Mouse (Mus musculus) lung, embryonic 14.5 days (tissue): ENCODE measurements around the gene Gm49361. TPM values are rescaled to one million over a fixed set of nuclear protein-coding genes. Genes with fewer than 3 reads are reported as not detected.

Source experiments
- ATAC-seq: fragments of 200-750 bp; cut with Nextera tagmentation; 2 replicates; pipeline ENCODE4 v1.8.0; 2017; ENCODE audit warnings: mild to moderate bottlenecking, moderate TSS enrichment, moderate library complexity; ENCODE audit not compliant: insufficient read depth
- DNase-seq: peaks from one replicate; pipeline ENCODE4 v3.0.0-alpha.2; 2015
- H3K27ac ChIP-seq: fragments of 300-500 bp; sonication (generic); 2 replicates; pipeline ENCODE4 v1.5.1; 2014; ENCODE audit warnings: low read depth, mild to moderate bottlenecking, moderate library complexity
- H3K27me3 ChIP-seq: fragments of 300-500 bp; sonication (generic); 2 replicates; pipeline ENCODE4 v1.6.1; 2014; ENCODE audit warnings: low read length, control low read depth; ENCODE audit not compliant: insufficient read depth
- H3K36me3 ChIP-seq: fragments of 300-500 bp; sonication (generic); 2 replicates; pipeline ENCODE4 v1.6.1; 2014; ENCODE audit warnings: control low read depth; ENCODE audit not compliant: insufficient read depth
- H3K4me1 ChIP-seq: fragments of 300-500 bp; sonication (generic); 2 replicates; pipeline ENCODE4 v1.6.1; 2014; ENCODE audit warnings: antibody characterized with exemption, control low read depth; ENCODE audit not compliant: insufficient read depth
- H3K4me2 ChIP-seq: fragments of 300-500 bp; sonication (generic); 2 replicates; pipeline ENCODE4 v1.6.1; 2014; ENCODE audit warnings: mild to moderate bottlenecking
- H3K4me3 ChIP-seq: fragments of 300-500 bp; sonication (generic); 2 replicates; pipeline ENCODE4 v1.5.1; 2014; ENCODE audit warnings: low read depth, low read length
- H3K9ac ChIP-seq: fragments of 300-500 bp; sonication (generic); 2 replicates; pipeline ENCODE4 v1.6.1; 2014
- H3K9me3 ChIP-seq: fragments of 300-500 bp; sonication (generic); 2 replicates; pipeline ENCODE4 v1.6.1; 2016; ENCODE audit warnings: low read depth, low read length, control low read depth
- CTCF ChIP-seq: IDR thresholded peaks from 2 replicates; pipeline ENCODE4 v1.5.1; 2016; ENCODE audit warnings: antibody characterized with exemption, low read depth
- WGBS: fragments of 180-500 bp; shearing (Covaris S2); extraction: QIAGEN DNeasy Blood & Tissue Kit; methylation state at CpG from one replicate; pipeline ENCODE4 v1.1.7; 2014; 5-methylcytosine and 5-hydroxymethylcytosine counted together
- polyA plus RNA-seq: library from polyadenylated mRNA; unstranded; fragments of >200 nt; fragmentation: Nextera tagmentation; extraction: Ambion mirVana; gene quantifications from 2 replicates; pipeline ENCODE4 v1.2.1, GENCODE M21; 2014

Gm49361 gene
- polyA plus RNA-seq, 1 experiment from 2014 or later, result not detected

GRCm38 (mm10) chr14:57729975-57730499 is 15.9 kb downstream of the Gm49361 start:
- H3K27me3 ChIP-seq, result no peaks in the 10 kb centered on the region
- WGBS, result 43% methylated on average over 5 of the region's 5 CpGs
- peak; percentile 69 for DNase-seq
- H3K9ac ChIP-seq, result no peak overlapping the region
- peaks cover 31% of the 10 kb centered on the region for H3K4me1 ChIP-seq
- ATAC-seq, result peak; percentile 69
- no peak overlapping the region for H3K4me3 ChIP-seq
- H3K9me3 ChIP-seq, result no peaks in the 10 kb centered on the region
- TF ChIP-seq CTCF, result no peak
- no peak overlapping the region; the same call in 1 of the 2 replicates for H3K4me2 ChIP-seq
- H3K27ac ChIP-seq, result peak overlapping the region; percentile 74
- H3K36me3 ChIP-seq, result peaks cover 18% of the 10 kb centered on the region; the same call in 1 of the 2 replicates

- Histone ChIP-seq H3K27me3 (no peaks in the 10 kb centered on the region), H3K9me3 (no peaks in the 10 kb centered on the region), H3K9ac (no peak overlapping the region), H3K27ac (peak overlapping the region; percentile 74; the same call in 1 of the 2 replicates), H3K4me3 (no peak overlapping the region), H3K4me2 (no peak overlapping the region), H3K36me3 (peaks cover 19% of the 10 kb centered on the region; the same call in 1 of the 2 replicates), H3K4me1 (peaks cover 24% of the 10 kb centered on the region)
- ATAC-seq (no peak), DNase-seq (peak; percentile 11)
- 64% methylated on average over 8 of the region's 8 CpGs for WGBS
- no peak for TF ChIP-seq CTCF
Observed at GRCm38 (mm10) chr14:57729364-57729763, 16.5 kb downstream of the Gm49361 start.

GRCm38 (mm10) chr14:57726172-57726571 is 19.7 kb downstream of the Gm49361 start:
- Histone ChIP-seq H3K9me3 (no peaks in the 10 kb centered on the region), H3K27ac (no peak overlapping the region), H3K4me2 (no peak overlapping the region), H3K4me3 (no peak overlapping the region), H3K9ac (no peak overlapping the region), H3K27me3 (no peaks in the 10 kb centered on the region), H3K4me1 (peaks cover 15% of the 10 kb centered on the region), H3K36me3 (peaks cover 31% of the 10 kb centered on the region)
- no peak for DNase-seq
- peak; percentile 61 for TF ChIP-seq CTCF
- ATAC-seq, result no peak
- 76% methylated on average over 8 of the region's 8 CpGs for WGBS

GRCm38 (mm10) chr14:57724473-57724872 is 21.4 kb downstream of the Gm49361 start:
- no peak for TF ChIP-seq CTCF
- no peaks in the 10 kb centered on the region for H3K4me1 ChIP-seq
- no peaks in the 10 kb centered on the region for H3K9me3 ChIP-seq
- no peak overlapping the region for H3K9ac ChIP-seq
- H3K4me3 ChIP-seq, result no peak overlapping the region
- H3K4me2 ChIP-seq, result no peak overlapping the region
- DNase-seq, result peak; percentile 78
- 0 out of 2 replicates have a peak overlapping the region, but pooled peaks have one; percentile 27 for H3K27ac ChIP-seq
- peak; percentile 81; the same call in 1 of the 2 replicates for ATAC-seq
- H3K27me3 ChIP-seq, result no peaks in the 10 kb centered on the region
- H3K36me3 ChIP-seq, result peaks cover 35% of the 10 kb centered on the region
- WGBS, result 50% methylated on average over 4 of the region's 4 CpGs

- Histone ChIP-seq H3K9ac (no peak overlapping the region), H3K36me3 (peaks cover 34% of the 10 kb centered on the region), H3K9me3 (no peaks in the 10 kb centered on the region), H3K27me3 (no peaks in the 10 kb centered on the region), H3K4me3 (no peak overlapping the region), H3K4me2 (no peak overlapping the region), H3K4me1 (no peaks in the 10 kb centered on the region), H3K27ac (no peak overlapping the region)
- no peak for DNase-seq
- 75% methylated on average over 4 of the region's 4 CpGs for WGBS
- TF ChIP-seq CTCF, result no peak
- ATAC-seq, result no peak
Observed at GRCm38 (mm10) chr14:57718245-57718644, 27.7 kb downstream of the Gm49361 start.

- 97% methylated on average over 4 of the region's 4 CpGs for WGBS
- DNase-seq, result no peak
- H3K4me3 ChIP-seq, result no peak overlapping the region
- no peak overlapping the region for H3K27ac ChIP-seq
- H3K4me2 ChIP-seq, result no peak overlapping the region
- peaks cover 24% of the 10 kb centered on the region for H3K36me3 ChIP-seq
- no peaks in the 10 kb centered on the region for H3K4me1 ChIP-seq
- no peak overlapping the region for H3K9ac ChIP-seq
- no peaks in the 10 kb centered on the region for H3K27me3 ChIP-seq
- ATAC-seq, result no peak
- no peaks in the 10 kb centered on the region for H3K9me3 ChIP-seq
- no peak for TF ChIP-seq CTCF
Observed at GRCm38 (mm10) chr14:57716601-57717245, 29.2 kb downstream of the Gm49361 start.

GRCm38 (mm10) chr14:57712884-57713283 is 33.0 kb downstream of the Gm49361 start:
- Histone ChIP-seq H3K36me3 (peaks cover 17% of the 10 kb centered on the region), H3K9ac (no peak overlapping the region), H3K4me3 (no peak overlapping the region), H3K9me3 (no peaks in the 10 kb centered on the region), H3K27me3 (no peaks in the 10 kb centered on the region), H3K4me2 (no peak overlapping the region), H3K27ac (no peak overlapping the region), H3K4me1 (peaks cover 9% of the 10 kb centered on the region; the same call in 1 of the 2 replicates)
- 94% methylated on average over 1 of the region's 1 CpGs for WGBS
- ATAC-seq (no peak), DNase-seq (no peak)
- no peak for TF ChIP-seq CTCF
